Mouse (Mus musculus): Measurements from ENCODE around the gene Dgki. TPM values are rescaled to one million over a fixed set of nuclear protein-coding genes. Genes with fewer than 3 reads are reported as not detected.

The Dgki gene
- polyA plus RNA-seq, 1 experiment: not detected

DNA sequence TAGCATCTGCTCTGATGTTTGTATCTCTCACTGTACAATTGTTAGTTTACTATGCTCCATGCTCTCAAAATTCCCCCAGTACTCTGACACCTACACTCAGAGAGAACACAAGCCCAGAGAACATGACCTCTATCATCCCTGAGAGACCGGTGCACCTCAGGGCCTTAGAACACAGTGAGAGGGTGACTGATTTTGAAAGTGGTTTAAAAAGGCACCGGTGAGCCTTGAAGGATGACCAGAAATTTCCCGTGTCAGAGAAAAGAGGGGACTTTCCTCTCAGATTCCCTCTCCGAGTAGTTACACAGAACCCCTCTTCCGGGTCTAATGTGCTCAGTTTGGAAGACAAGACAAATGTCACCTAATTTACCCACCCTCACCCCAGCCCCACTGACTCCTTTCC, 244.9 kb downstream of the Dgki start:
- Histone ChIP-seq H3K27me3 (ENCODE audit: control insufficient read depth) (no peaks in the 10 kb centered on the region), H3K36me3 (ENCODE audit: control insufficient read depth) (no peaks in the 10 kb centered on the region), H3K9me3 (ENCODE audit: control insufficient read depth, low read length) (no peaks in the 10 kb centered on the region), H3K4me3 (replicated peaks) (no peak overlapping the region), H3K4me1 (ENCODE audit: control insufficient read depth) (no peaks in the 10 kb centered on the region)
- TF ChIP-seq GATA1 (IDR thresholded peaks at IDR 0.05; ENCODE audit: low read length) (no peak), TAL1 (IDR thresholded peaks at IDR 0.05; ENCODE audit: low read length) (no peak)

DNA sequence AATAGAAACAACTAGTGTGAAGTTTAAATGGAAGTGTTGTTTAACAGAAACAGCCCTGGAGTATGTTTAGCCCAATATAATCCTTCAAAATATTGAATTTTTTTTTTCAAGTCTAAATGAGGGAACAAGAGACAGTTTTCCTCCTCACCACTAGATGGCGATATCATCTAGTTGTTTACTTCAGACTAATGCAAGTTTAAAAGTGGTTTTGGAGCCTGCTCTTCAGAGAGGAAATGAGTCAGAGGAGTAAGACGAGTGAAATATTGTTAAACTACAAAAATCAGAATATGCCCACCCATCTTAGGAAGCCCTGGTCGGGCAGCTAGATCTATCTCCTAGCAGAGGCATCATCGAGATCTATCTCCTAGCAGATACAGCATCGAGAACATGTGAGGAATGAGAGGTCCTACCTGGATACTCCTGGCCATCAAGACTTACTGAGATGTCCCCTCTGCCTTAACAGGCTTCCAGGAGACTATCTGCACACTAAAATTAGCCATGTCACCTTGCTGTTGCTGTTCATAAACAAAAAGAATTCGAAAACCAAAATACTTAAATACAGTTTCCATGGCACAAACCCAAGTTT, 245.5 kb downstream of the Dgki start:
- no peak overlapping the region for H3K4me3 ChIP-seq (replicated peaks)
- H3K36me3 ChIP-seq (ENCODE audit: control insufficient read depth): no peaks in the 10 kb centered on the region
- no peaks in the 10 kb centered on the region for H3K9me3 ChIP-seq (ENCODE audit: control insufficient read depth, low read length)
- TF ChIP-seq GATA1 (IDR thresholded peaks at IDR 0.05; ENCODE audit: low read length): no peak
- TF ChIP-seq TAL1 (IDR thresholded peaks at IDR 0.05; ENCODE audit: low read length): no peak
- H3K27me3 ChIP-seq (ENCODE audit: control insufficient read depth): no peaks in the 10 kb centered on the region
- H3K4me1 ChIP-seq (ENCODE audit: control insufficient read depth): no peaks in the 10 kb centered on the region

DNA sequence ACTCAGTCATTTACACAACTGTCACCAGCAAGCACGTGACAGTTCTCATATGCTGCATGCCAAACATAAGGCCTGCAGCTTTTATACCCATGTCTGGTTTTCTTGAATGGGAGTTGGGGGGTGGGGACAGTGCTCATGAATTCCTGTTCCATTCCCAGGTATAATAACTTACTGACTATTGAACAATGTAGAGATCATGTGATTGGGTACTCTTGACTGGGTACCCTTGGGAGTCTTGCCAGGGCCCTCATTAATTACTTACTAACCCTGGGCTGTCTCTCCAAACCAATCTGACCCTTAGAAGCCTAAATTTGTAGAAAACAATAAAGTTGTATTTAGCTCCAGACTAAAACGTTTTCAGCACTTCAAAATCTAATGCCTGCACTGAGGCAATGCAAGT, 246.6 kb downstream of the Dgki start:
- Histone ChIP-seq H3K27me3 (ENCODE audit: control insufficient read depth) (no peaks in the 10 kb centered on the region), H3K9me3 (ENCODE audit: control insufficient read depth, low read length) (no peaks in the 10 kb centered on the region), H3K4me1 (ENCODE audit: control insufficient read depth) (no peaks in the 10 kb centered on the region), H3K36me3 (ENCODE audit: control insufficient read depth) (no peaks in the 10 kb centered on the region), H3K4me3 (replicated peaks) (no peak overlapping the region)
- TF ChIP-seq GATA1 (IDR thresholded peaks at IDR 0.05; ENCODE audit: low read length) (no peak), TAL1 (IDR thresholded peaks at IDR 0.05; ENCODE audit: low read length) (no peak)

DNA sequence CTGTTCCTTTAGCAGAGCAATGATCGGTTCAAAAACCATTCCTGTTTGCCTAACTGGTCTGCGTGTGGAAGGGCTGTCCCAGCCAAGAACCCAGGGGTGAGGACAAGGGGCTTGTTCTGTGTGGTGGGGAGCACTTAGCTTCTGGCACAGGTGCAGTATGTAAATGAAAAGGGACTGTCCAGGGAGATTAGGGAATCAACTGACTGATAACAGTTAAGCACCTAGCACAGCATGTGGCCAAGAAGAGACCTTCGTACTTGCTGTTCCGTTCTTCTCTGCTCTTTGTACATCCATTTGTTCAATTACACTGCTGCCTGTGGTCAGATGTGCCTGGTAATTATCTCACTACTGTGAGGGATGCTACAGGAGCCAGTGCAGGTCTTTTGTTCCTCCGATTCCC, 248.3 kb downstream of the Dgki start:
- Histone ChIP-seq H3K9me3 (ENCODE audit: control insufficient read depth, low read length) (no peaks in the 10 kb centered on the region), H3K36me3 (ENCODE audit: control insufficient read depth) (no peaks in the 10 kb centered on the region), H3K4me3 (replicated peaks) (no peak overlapping the region), H3K27me3 (ENCODE audit: control insufficient read depth) (no peaks in the 10 kb centered on the region), H3K4me1 (ENCODE audit: control insufficient read depth) (no peaks in the 10 kb centered on the region)
- TF ChIP-seq GATA1 (IDR thresholded peaks at IDR 0.05; ENCODE audit: low read length) (no peak), TAL1 (IDR thresholded peaks at IDR 0.05; ENCODE audit: low read length) (no peak)

DNA sequence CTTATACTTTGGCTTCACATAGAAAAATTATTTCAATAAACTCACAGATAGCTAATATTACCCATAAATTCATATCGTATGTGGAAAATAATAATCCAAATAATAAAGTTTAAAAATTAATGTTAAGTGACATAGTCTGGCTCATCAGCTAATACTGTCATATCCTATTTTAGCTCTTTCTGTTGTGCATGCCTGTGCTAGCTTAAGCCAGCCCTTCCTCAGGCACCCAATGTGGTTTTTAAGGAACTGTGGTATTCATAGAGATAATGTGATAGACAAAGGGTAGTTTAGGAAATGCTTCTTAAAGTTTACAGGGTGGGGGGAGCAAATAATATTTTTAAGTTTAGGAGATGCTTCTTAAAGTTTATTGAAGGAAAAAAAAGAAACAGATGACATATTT, 248.8 kb downstream of the Dgki start:
- no peak overlapping the region for H3K4me3 ChIP-seq (replicated peaks)
- no peaks in the 10 kb centered on the region for H3K27me3 ChIP-seq (ENCODE audit: control insufficient read depth)
- no peak for TF ChIP-seq GATA1 (IDR thresholded peaks at IDR 0.05; ENCODE audit: low read length)
- no peaks in the 10 kb centered on the region for H3K36me3 ChIP-seq (ENCODE audit: control insufficient read depth)
- no peaks in the 10 kb centered on the region for H3K9me3 ChIP-seq (ENCODE audit: control insufficient read depth, low read length)
- no peaks in the 10 kb centered on the region for H3K4me1 ChIP-seq (ENCODE audit: control insufficient read depth)

DNA sequence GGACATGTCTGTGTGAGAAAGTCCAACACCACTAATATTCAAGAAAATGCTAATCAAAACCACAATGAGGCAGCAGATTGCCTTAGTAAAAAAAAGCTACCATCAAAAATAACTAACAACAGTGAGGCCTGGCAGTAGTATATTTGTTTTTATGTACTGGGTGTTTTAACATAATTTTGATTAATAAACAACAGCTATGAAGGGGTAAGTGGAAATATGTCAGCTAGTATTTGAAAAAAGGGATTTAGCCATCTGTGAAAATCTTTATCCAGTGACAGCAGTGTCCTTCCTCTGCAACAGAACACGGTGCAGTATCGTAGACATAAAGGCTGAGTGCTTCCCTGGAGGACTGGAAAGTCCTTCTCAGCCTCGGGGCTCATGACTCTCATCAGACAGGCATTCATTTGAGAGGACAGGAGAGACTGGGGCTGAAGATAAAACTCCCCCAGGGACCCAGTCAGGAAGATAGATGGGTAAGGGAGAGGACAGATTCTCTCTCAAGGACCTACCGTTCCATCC, 252.3 kb downstream of the Dgki start:
- no peak for TF ChIP-seq GATA1 (IDR thresholded peaks at IDR 0.05; ENCODE audit: low read length)
- H3K4me1 ChIP-seq (ENCODE audit: control insufficient read depth): no peaks in the 10 kb centered on the region
- H3K4me3 ChIP-seq (replicated peaks): no peak overlapping the region

DNA sequence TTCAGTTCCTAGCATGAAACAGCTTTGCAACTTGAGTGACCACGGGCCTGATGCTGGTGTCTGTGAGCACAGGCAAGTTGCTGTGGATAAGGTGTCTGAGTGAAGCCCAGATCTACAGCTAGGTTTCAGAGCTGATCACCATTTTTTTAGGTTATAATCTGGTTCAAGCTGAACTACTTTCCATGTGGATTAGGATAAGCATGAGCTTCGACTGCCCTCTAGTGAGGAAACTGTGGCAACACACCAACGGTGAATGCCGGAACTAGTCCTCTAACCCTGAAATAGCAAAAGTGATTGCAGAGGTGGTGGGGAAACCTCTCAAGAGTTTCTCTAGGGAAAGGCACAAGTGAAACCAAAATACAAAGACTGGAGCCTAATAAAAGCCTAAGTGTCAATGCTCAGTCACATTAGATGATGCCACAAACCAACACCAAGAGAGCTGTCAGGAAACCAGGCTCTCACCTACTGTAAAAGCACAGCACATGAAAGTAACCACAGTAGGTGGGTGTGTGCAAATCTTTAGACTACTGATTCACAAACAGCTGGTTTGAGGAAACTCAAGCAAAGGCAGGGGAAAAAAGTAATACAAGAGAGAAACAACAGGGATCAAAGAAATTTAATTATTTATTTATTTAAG, 253.7 kb downstream of the Dgki start:
- no peaks in the 10 kb centered on the region for H3K4me1 ChIP-seq (ENCODE audit: control insufficient read depth)
- no peak for TF ChIP-seq TAL1 (IDR thresholded peaks at IDR 0.05; ENCODE audit: low read length)
- no peak for TF ChIP-seq GATA1 (IDR thresholded peaks at IDR 0.05; ENCODE audit: low read length)
- H3K9me3 ChIP-seq (ENCODE audit: control insufficient read depth, low read length): no peaks in the 10 kb centered on the region

More for the DNA sequence above, 252.3 kb downstream of the Dgki start:
- Histone ChIP-seq H3K27me3 (ENCODE audit: control insufficient read depth) (no peaks in the 10 kb centered on the region), H3K36me3 (ENCODE audit: control insufficient read depth) (no peaks in the 10 kb centered on the region), H3K9me3 (ENCODE audit: control insufficient read depth, low read length) (no peaks in the 10 kb centered on the region)

DNA sequence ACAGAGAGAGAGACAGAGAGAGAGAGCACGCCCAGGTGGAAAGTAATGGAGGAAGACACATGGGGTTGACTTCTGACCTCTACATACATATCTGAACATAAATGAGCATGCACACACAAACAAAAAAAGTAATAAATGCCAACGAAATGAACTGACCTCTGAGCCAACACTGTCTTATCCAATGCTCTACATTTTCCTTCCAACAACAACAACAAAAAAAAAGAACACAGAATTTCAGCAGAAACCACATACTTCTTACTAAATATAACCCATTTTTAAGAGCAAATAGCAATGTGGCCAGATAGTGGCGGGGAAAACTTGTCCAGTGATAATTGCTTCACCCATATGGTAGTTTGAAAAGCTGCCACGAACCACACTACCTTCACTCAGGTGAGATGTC, 255.2 kb downstream of the Dgki start:
- no peaks in the 10 kb centered on the region for H3K36me3 ChIP-seq (ENCODE audit: control insufficient read depth)

More for the DNA sequence above, 253.7 kb downstream of the Dgki start:
- no peaks in the 10 kb centered on the region for H3K36me3 ChIP-seq (ENCODE audit: control insufficient read depth)
- no peak overlapping the region for H3K4me3 ChIP-seq (replicated peaks)
- no peaks in the 10 kb centered on the region for H3K27me3 ChIP-seq (ENCODE audit: control insufficient read depth)

DNA sequence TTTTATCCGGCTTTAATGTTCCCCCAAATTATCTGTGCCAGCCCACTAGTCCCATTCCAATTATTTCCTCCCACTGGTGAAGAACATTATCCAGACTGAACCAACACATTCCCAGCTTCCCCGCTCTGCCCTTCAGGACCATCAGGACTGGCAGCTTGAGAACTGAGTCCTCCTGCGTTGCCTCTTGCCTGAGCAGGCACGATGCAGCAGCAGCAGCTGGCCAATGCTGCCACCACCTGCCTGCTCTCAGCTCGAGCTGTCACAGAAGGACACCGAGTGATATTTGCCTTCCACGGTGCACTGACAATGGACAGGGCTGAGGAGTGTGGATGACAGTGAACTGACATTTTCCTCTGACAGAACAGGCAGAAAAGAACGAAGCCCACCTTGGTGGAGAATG, 261.5 kb downstream of the Dgki start:
- Histone ChIP-seq H3K27me3 (ENCODE audit: control insufficient read depth) (no peaks in the 10 kb centered on the region), H3K9me3 (ENCODE audit: control insufficient read depth, low read length) (no peaks in the 10 kb centered on the region), H3K36me3 (ENCODE audit: control insufficient read depth) (no peaks in the 10 kb centered on the region), H3K4me3 (replicated peaks) (no peak overlapping the region), H3K4me1 (ENCODE audit: control insufficient read depth) (no peaks in the 10 kb centered on the region)
- TF ChIP-seq GATA1 (IDR thresholded peaks at IDR 0.05; ENCODE audit: low read length) (no peak), TAL1 (IDR thresholded peaks at IDR 0.05; ENCODE audit: low read length) (no peak)

More for the DNA sequence above, 255.2 kb downstream of the Dgki start:
- Histone ChIP-seq H3K4me1 (ENCODE audit: control insufficient read depth) (no peaks in the 10 kb centered on the region), H3K27me3 (ENCODE audit: control insufficient read depth) (no peaks in the 10 kb centered on the region), H3K9me3 (ENCODE audit: control insufficient read depth, low read length) (no peaks in the 10 kb centered on the region), H3K4me3 (replicated peaks) (no peak overlapping the region)
- TF ChIP-seq GATA1 (IDR thresholded peaks at IDR 0.05; ENCODE audit: low read length) (no peak), TAL1 (IDR thresholded peaks at IDR 0.05; ENCODE audit: low read length) (no peak)
